Mouse (Mus musculus): ENCODE data around the gene Gm11060. TPM values are rescaled to one million over a fixed set of nuclear protein-coding genes. Genes with fewer than 3 reads are reported as not detected.

The Gm11060 gene
- polyA plus RNA-seq, 1 experiment from 2014 or later, result not detected

DNA sequence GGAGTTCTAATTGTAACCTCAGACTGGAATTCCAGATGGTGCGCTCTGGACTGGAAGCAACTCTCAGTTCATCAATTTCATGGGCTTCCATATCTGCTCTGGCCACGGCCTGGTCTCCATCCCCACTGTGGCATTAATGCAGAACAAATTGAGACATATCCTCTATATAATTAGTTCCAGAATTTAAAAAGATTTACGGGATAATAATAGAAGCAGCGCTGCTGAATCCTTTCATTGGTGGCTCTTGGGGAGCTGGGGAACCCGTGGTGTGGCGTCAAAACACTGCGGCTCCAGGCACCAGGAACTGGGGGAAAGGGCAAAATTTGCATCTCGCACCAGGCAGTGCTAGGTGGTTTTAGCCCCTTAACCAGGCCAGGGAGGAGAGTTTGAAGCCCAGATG is 30.4 kb downstream of the Gm11060 start:
- H3K27ac ChIP-seq, result 0 out of 2 replicates have a peak overlapping the region, but pooled peaks have one; percentile 2
- H3K9me3 ChIP-seq (replicated peaks), result no peaks in the 10 kb centered on the region
- peak overlapping the region; percentile 63 for H3K4me2 ChIP-seq
- H3K9ac ChIP-seq, result no peak overlapping the region
- peaks cover 73% of the 10 kb centered on the region for H3K4me1 ChIP-seq
- ATAC-seq (replicated peaks; ENCODE audit: low FRiP score), result no peak
- no peaks in the 10 kb centered on the region for H3K36me3 ChIP-seq
- 11% methylated on average over 8 of the region's 8 CpGs for WGBS
- peaks cover 73% of the 10 kb centered on the region for H3K27me3 ChIP-seq
- H3K4me3 ChIP-seq (replicated peaks), result no peak overlapping the region

GRCm38 (mm10) chr2:105122886-105123285 is 31.1 kb downstream of the Gm11060 start:
- Histone ChIP-seq H3K36me3 (no peaks in the 10 kb centered on the region), H3K27me3 (peaks cover 79% of the 10 kb centered on the region), H3K9me3 (replicated peaks) (no peaks in the 10 kb centered on the region), H3K4me3 (replicated peaks) (peak overlapping the region; percentile 76), H3K9ac (peak overlapping the region; percentile 39; the same call in 1 of the 2 replicates), H3K4me1 (peaks cover 73% of the 10 kb centered on the region), H3K27ac (peak overlapping the region; percentile 95), H3K4me2 (peak overlapping the region; percentile 63)
- no peak for ATAC-seq (replicated peaks; ENCODE audit: low FRiP score)
- WGBS, result 1% methylated on average over 27 of the region's 27 CpGs

GRCm38 (mm10) chr2:105123431-105123830 is 31.6 kb downstream of the Gm11060 start:
- H3K9ac ChIP-seq, result peak overlapping the region; percentile 39
- H3K27ac ChIP-seq, result peak overlapping the region; percentile 95
- H3K4me1 ChIP-seq, result peaks cover 73% of the 10 kb centered on the region
- no peaks in the 10 kb centered on the region for H3K9me3 ChIP-seq (replicated peaks)
- H3K4me3 ChIP-seq (replicated peaks), result peak overlapping the region; percentile 76
- no peak for ATAC-seq (replicated peaks; ENCODE audit: low FRiP score)
- no peaks in the 10 kb centered on the region for H3K36me3 ChIP-seq
- H3K27me3 ChIP-seq, result peaks cover 77% of the 10 kb centered on the region
- H3K4me2 ChIP-seq, result peak overlapping the region; percentile 63
- 11% methylated on average over 8 of the region's 8 CpGs for WGBS

GRCm38 (mm10) chr2:105123881-105124280 is 32.1 kb downstream of the Gm11060 start:
- H3K4me2 ChIP-seq, result peak overlapping the region; percentile 63
- no peak for ATAC-seq (replicated peaks; ENCODE audit: low FRiP score)
- H3K9me3 ChIP-seq (replicated peaks), result no peaks in the 10 kb centered on the region
- H3K27ac ChIP-seq, result peak overlapping the region; percentile 95
- H3K36me3 ChIP-seq, result no peaks in the 10 kb centered on the region
- H3K27me3 ChIP-seq, result peaks cover 79% of the 10 kb centered on the region
- WGBS, result 14% methylated on average over 9 of the region's 9 CpGs
- H3K4me3 ChIP-seq (replicated peaks), result peak overlapping the region; percentile 76
- H3K9ac ChIP-seq, result peak overlapping the region; percentile 39
- peaks cover 73% of the 10 kb centered on the region for H3K4me1 ChIP-seq

- peak overlapping the region; percentile 63 for H3K4me2 ChIP-seq
- H3K4me1 ChIP-seq, result peaks cover 72% of the 10 kb centered on the region
- no peaks in the 10 kb centered on the region for H3K9me3 ChIP-seq (replicated peaks)
- WGBS, result 7% methylated on average over 7 of the region's 7 CpGs
- no peak for ATAC-seq (replicated peaks; ENCODE audit: low FRiP score)
- H3K9ac ChIP-seq, result peak overlapping the region; percentile 39
- peak overlapping the region; percentile 76 for H3K4me3 ChIP-seq (replicated peaks)
- H3K36me3 ChIP-seq, result no peaks in the 10 kb centered on the region
- H3K27me3 ChIP-seq, result peaks cover 80% of the 10 kb centered on the region
- peak overlapping the region; percentile 95 for H3K27ac ChIP-seq
Observed at GRCm38 (mm10) chr2:105124391-105124790, 32.6 kb downstream of the Gm11060 start.

- peak overlapping the region; percentile 76 for H3K9ac ChIP-seq
- peaks cover 84% of the 10 kb centered on the region for H3K27me3 ChIP-seq
- peak overlapping the region; percentile 95 for H3K27ac ChIP-seq
- H3K4me3 ChIP-seq (replicated peaks), result peak overlapping the region; percentile 76
- H3K36me3 ChIP-seq, result no peaks in the 10 kb centered on the region
- ATAC-seq (replicated peaks; ENCODE audit: low FRiP score), result no peak
- under 1% methylated on average over 8 of the region's 8 CpGs for WGBS
- peak overlapping the region; percentile 63 for H3K4me2 ChIP-seq
- H3K4me1 ChIP-seq, result peaks cover 71% of the 10 kb centered on the region
- no peaks in the 10 kb centered on the region for H3K9me3 ChIP-seq (replicated peaks)
Observed at GRCm38 (mm10) chr2:105125205-105125604, 33.4 kb downstream of the Gm11060 start.

GRCm38 (mm10) chr2:105125641-105126040 is 33.8 kb downstream of the Gm11060 start:
- Histone ChIP-seq H3K4me1 (peaks cover 71% of the 10 kb centered on the region), H3K36me3 (no peaks in the 10 kb centered on the region), H3K9me3 (replicated peaks) (no peaks in the 10 kb centered on the region), H3K27me3 (peaks cover 84% of the 10 kb centered on the region), H3K4me3 (replicated peaks) (peak overlapping the region; percentile 76), H3K4me2 (peak overlapping the region; percentile 63), H3K9ac (peak overlapping the region; percentile 76), H3K27ac (peak overlapping the region; percentile 95)
- no peak for ATAC-seq (replicated peaks; ENCODE audit: low FRiP score)
- 1% methylated on average over 15 of the region's 15 CpGs for WGBS

DNA sequence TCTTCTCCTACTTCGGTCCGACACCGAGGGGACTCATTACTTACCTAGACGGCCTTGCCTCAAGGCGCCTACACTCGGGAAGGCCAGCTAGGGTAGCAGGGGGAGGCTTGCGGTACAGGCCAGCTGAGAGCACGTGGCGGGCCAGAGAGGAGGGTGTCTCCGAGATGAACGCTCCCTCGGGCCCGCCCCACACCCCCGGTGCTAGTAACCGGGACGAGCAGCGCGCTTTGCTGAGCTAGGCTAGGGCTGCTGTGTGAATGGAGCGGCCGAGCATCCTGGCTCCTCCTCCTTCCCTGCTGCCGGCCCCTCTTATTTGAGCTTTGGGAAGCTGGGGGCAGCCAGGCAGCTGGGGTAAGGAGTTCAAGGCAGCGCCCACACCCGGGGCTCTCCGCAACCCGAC is 34.5 kb downstream of the Gm11060 start, which contains the start of gene Wt1:
TSS of gene Wt1 (plus strand) at position 251 of the 400 bp plus-strand sequence.
- WGBS, result 1% methylated on average over 18 of the region's 25 CpGs
- peak within 1 kb of the TSS; percentile 95 for H3K27ac ChIP-seq
- H3K4me3 ChIP-seq (replicated peaks), result peak within 1 kb of the TSS; percentile 76
- H3K36me3 ChIP-seq, result no peaks in the 10 kb centered on the region
- peaks cover 83% of the 10 kb centered on the region for H3K27me3 ChIP-seq
- H3K4me2 ChIP-seq, result peak within 1 kb of the TSS; percentile 63
- peak within 1 kb of the TSS; percentile 76 for H3K9ac ChIP-seq
- H3K4me1 ChIP-seq, result peaks cover 71% of the 10 kb centered on the region
- ATAC-seq (replicated peaks; ENCODE audit: low FRiP score), result peak; percentile 91
- H3K9me3 ChIP-seq (replicated peaks), result no peaks in the 10 kb centered on the region

GRCm38 (mm10) chr2:105126691-105127530 is 35.1 kb downstream of the Gm11060 start:
- ATAC-seq (replicated peaks; ENCODE audit: low FRiP score), result peak; percentile 13
- H3K27me3 ChIP-seq, result peaks cover 87% of the 10 kb centered on the region
- WGBS, result under 1% methylated on average over 91 of the region's 92 CpGs

DNA sequence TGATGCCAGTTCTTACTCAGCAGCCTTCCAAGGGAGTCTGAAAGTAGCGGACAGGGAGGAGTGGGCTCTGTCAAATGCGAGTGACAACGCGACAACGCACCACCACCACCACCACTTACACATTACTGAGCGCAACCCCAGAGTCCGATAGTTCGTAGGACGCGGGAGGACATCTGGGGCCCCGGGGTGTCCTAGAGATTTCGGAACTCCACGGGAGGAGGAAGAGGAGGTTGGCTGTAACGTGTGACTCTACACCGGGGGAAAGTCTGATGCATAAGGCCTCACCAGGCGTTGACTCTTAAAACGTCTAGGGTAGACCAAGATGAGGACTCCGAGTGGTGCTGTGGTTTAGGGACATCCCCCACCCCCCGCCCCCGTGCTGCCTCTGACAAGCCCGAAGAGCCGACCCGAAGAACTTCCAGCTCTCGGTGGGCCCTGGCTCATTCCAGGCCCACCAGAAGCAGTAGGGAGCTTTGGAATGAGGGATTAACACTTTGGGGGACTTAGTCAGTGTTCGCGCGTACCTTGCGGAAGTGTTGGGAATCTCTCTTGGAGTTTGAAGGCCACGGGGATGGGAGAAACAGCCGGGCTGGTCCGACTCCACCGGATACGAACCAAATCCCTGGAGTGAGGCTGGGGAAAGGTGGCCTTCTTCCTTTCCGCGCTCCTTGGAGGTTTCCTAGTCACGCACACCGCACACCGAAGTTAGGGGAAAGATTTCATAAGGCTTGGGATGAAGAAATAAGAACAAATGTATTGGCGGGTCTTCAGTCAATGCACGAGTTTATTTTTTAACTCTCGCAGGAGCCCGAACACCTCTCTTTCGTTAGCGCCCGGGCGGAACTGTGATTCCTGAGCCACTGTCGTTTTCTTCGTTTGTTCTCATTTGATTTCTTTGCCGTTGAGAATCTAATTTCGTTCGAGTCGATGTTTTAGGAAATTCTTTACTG is 36.0 kb downstream of the Gm11060 start:
- Histone ChIP-seq H3K4me1 (peaks cover 76% of the 10 kb centered on the region), H3K9me3 (replicated peaks) (no peaks in the 10 kb centered on the region), H3K4me3 (replicated peaks) (peak overlapping the region; percentile 76), H3K4me2 (peak overlapping the region; percentile 63), H3K36me3 (no peaks in the 10 kb centered on the region), H3K27me3 (peaks cover 85% of the 10 kb centered on the region), H3K9ac (peak overlapping the region; percentile 76), H3K27ac (peak overlapping the region; percentile 95)
- no peak for ATAC-seq (replicated peaks; ENCODE audit: low FRiP score)
- WGBS, result under 1% methylated on average over 52 of the region's 52 CpGs

More at GRCm38 (mm10) chr2:105126691-105127530, 35.1 kb downstream of the Gm11060 start:
- Histone ChIP-seq H3K4me3 (replicated peaks) (peak overlapping the region; percentile 76), H3K9me3 (replicated peaks) (no peaks in the 10 kb centered on the region), H3K4me1 (peaks cover 74% of the 10 kb centered on the region), H3K4me2 (peak overlapping the region; percentile 63), H3K27ac (peak overlapping the region; percentile 95), H3K9ac (peak overlapping the region; percentile 76), H3K36me3 (no peaks in the 10 kb centered on the region)

DNA sequence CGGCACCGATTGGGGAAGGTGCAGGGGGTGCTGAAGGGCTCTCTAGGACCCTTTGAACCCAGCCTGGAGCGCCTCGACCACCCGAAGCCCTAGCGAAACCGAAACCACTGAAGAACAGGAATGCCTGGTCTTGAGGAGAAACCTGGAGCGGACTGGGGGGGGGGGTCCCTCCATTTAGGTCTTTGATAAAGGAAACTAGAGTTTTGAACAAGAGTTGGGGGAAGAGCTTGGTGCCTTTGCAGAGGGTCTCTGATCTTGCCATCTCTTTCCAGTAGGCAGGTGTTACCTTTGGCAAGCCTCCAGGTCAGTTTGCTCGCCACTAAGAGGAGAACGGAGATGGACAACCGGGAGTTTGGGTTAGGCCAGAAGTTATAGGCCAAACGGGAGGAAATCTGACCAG is 36.7 kb downstream of the Gm11060 start:
- WGBS, result 7% methylated on average over 12 of the region's 12 CpGs
- Histone ChIP-seq H3K4me3 (replicated peaks) (peak overlapping the region; percentile 76), H3K4me2 (peak overlapping the region; percentile 63), H3K4me1 (peaks cover 76% of the 10 kb centered on the region), H3K27me3 (peaks cover 84% of the 10 kb centered on the region), H3K9me3 (replicated peaks) (no peaks in the 10 kb centered on the region), H3K36me3 (no peaks in the 10 kb centered on the region), H3K9ac (peak overlapping the region; percentile 76), H3K27ac (peak overlapping the region; percentile 95)
- no peak for ATAC-seq (replicated peaks; ENCODE audit: low FRiP score)
